Mouse (Mus musculus): ENCODE measurements around the gene Pdik1l. TPM values are rescaled to one million over a fixed set of nuclear protein-coding genes. Genes with fewer than 3 reads are reported as not detected.
A peak's percentile ranks its signal among the peaks of the same experiment; 100 is the strongest.

Pdik1l gene
- total and polyA plus RNA-seq, 3 experiments: 12.1 to 14.6 (median 13.7) TPM

DNA sequence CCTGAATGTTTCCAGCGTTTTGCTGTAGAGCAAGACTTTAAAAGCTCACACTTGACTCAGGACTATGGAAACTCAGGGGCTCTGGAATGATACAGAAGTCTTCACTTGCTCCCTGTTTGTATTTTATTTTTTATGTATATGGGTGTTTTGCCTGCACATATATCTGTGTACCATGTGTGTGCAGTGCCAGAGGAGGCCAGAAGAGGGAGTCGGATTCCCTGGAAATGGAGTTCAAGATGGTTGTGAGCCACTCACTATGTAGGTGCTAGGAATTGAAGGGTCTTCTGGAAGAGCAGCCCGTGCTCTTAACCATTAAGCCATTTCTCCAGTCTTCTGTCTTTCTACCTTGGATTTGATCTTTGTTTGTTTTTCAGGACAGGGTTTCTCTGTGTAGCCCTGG lies 33.8 kb upstream of the Pdik1l start:
- Histone ChIP-seq H3K4me3 (replicated peaks in 1 of 3; ENCODE audit: low read depth in 2 of 3, low read length in 2 of 3, poor library complexity in 1 of 3) (no peak overlapping the region), H3K27me3 (replicated peaks) (no peaks in the 10 kb centered on the region), H3K4me1 (ENCODE audit: control insufficient read depth in 1 of 2, insufficient read depth in 2 of 2) (peaks cover 6 to 30% of the 10 kb centered on the region in 2 experiments), H3K9me3 (replicated peaks; ENCODE audit: low read length) (no peaks in the 10 kb centered on the region), H3K4me2 (ENCODE audit: insufficient read depth, low read depth, poor library complexity, severe bottlenecking) (no peak overlapping the region), H3K79me2 (replicated peaks; ENCODE audit: control insufficient read depth, extremely low read depth, insufficient read depth, poor library complexity, severe bottlenecking) (no peaks in the 10 kb centered on the region), H3K9ac (ENCODE audit: insufficient read depth, low read depth) (no peak overlapping the region), H3K36me3 (replicated peaks in 1 of 2; ENCODE audit: control insufficient read depth in 1 of 2, insufficient read depth in 1 of 2, low read length in 1 of 2) (no peaks in the 10 kb centered on the region), H3K27ac (ENCODE audit: insufficient read depth, low read depth) (no peak overlapping the region)
- TF ChIP-seq JUN (IDR thresholded peaks at IDR 0.05; ENCODE audit: insufficient read depth, low read depth, low read length) (no peak), SMC3 (IDR thresholded peaks at IDR 0.05; ENCODE audit: low read depth, low read length) (peak; percentile 49), CTCF (conservative IDR thresholded peaks at IDR 0.05 in 1 of 2, IDR thresholded peaks at IDR 0.05 in 1 of 2; ENCODE audit: low read depth in 2 of 2, low read length in 2 of 2) (peak in 1 of 2 experiments; percentile 56; a peak in 2 of 4 replicates), RAD21 (IDR thresholded peaks at IDR 0.05; ENCODE audit: low read depth, low read length) (peak; percentile 40), ETS1 (conservative IDR thresholded peaks at IDR 0.05; ENCODE audit: low read depth, low read length) (no peak)
- dilution Hi-C loops (cut with MboI; ENCODE audit: extremely low pct_ligation_motif_present, extremely low pct_unique_long_range_greater_than_20kb, low sequenced_read_pairs) (no loop called here), in situ Hi-C loops (cut with MboI; ENCODE audit: low pct_ligation_motif_present, low pct_unique_long_range_greater_than_20kb, low sequenced_read_pairs) (no loop called here)
- no peak for DNase-seq (ENCODE audit: extremely low read depth)

DNA sequence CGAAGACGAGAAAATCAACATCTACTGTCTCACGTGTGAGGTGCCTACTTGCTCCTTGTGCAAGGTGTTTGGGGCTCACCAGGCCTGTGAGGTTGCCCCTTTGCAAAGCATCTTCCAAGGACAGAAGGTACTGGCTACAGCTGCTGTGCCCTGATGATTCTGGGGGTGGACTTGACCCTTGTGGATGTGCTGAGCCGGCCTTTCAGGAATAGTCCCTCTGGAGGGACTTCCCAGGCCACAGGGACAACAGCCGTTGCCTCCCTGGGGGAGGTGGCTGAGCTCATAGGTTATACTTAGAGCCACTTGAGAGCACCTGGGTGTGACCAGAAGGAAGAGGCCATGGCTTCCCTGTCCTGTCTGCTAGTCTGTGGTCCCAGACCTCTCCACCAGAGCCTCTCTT lies 32.0 kb upstream of the Pdik1l start:
- in situ Hi-C loops (cut with MboI; ENCODE audit: low pct_ligation_motif_present, low pct_unique_long_range_greater_than_20kb, low sequenced_read_pairs): no loop called here

DNA sequence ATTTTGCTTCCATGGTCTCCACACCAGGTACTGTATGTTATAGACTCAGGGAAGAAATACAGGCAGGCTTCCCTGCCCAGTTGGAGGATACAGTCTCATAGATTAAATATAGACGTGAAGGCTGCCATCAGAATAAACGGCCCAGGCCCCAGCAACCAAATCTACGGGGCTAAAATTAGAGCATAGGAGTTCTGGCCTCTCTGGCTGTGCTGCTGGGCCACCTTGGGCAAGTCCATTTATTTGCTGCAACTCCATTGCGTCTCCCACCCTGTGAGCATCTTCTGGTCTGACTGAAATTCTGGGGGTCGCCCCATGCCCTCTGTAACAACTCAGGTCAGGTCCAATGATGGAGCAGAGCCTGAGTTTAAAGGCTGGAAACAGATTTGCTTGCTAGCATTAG lies 31.4 kb upstream of the Pdik1l start:
- dilution Hi-C loops (cut with MboI; ENCODE audit: extremely low pct_ligation_motif_present, extremely low pct_unique_long_range_greater_than_20kb, low sequenced_read_pairs) (no loop called here), in situ Hi-C loops (cut with MboI; ENCODE audit: low pct_ligation_motif_present, low pct_unique_long_range_greater_than_20kb, low sequenced_read_pairs) (no loop called here)
- H3K4me2 ChIP-seq (ENCODE audit: insufficient read depth, low read depth, poor library complexity, severe bottlenecking): no peak overlapping the region
- H3K9ac ChIP-seq (ENCODE audit: insufficient read depth, low read depth): no peak overlapping the region
- no peaks in the 10 kb centered on the region for H3K79me2 ChIP-seq (replicated peaks; ENCODE audit: control insufficient read depth, extremely low read depth, insufficient read depth, poor library complexity, severe bottlenecking)
- no peak overlapping the region for H3K4me3 ChIP-seq (replicated peaks in 1 of 3; ENCODE audit: low read depth in 2 of 3, low read length in 2 of 3, poor library complexity in 1 of 3)
- H3K4me1 ChIP-seq (ENCODE audit: control insufficient read depth in 1 of 2, insufficient read depth in 2 of 2): peaks cover 9 to 38% of the 10 kb centered on the region in 2 experiments
- no peaks in the 10 kb centered on the region for H3K36me3 ChIP-seq (replicated peaks in 1 of 2; ENCODE audit: control insufficient read depth in 1 of 2, insufficient read depth in 1 of 2, low read length in 1 of 2)
- TF ChIP-seq RAD21 (IDR thresholded peaks at IDR 0.05; ENCODE audit: low read depth, low read length) (no peak), EP300 (IDR thresholded peaks at IDR 0.05; ENCODE audit: low read length) (no peak), MAX (IDR thresholded peaks at IDR 0.05; ENCODE audit: low read length) (no peak), NELFE (IDR thresholded peaks at IDR 0.05; ENCODE audit: low read depth, low read length) (no peak), IRF4 (IDR thresholded peaks at IDR 0.05; ENCODE audit: low read depth, low read length) (no peak), KAT2A (IDR thresholded peaks at IDR 0.05; ENCODE audit: insufficient replicate concordance, low read length) (no peak), USF1 (IDR thresholded peaks at IDR 0.05; ENCODE audit: low read depth, low read length) (no peak), POLR2AphosphoS2 (IDR thresholded peaks at IDR 0.05; ENCODE audit: low read depth, low read length) (no peak), ZMIZ1 (IDR thresholded peaks at IDR 0.05; ENCODE audit: low read depth, low read length) (no peak), ZNF384 (IDR thresholded peaks at IDR 0.05; ENCODE audit: low read depth, low read length) (no peak), NRF1 (IDR thresholded peaks at IDR 0.05; ENCODE audit: low read depth, low read length) (no peak), CHD1 (IDR thresholded peaks at IDR 0.05; ENCODE audit: low read depth, low read length) (no peak), MAFK (IDR thresholded peaks at IDR 0.05; ENCODE audit: insufficient replicate concordance, low read length) (no peak), JUN (IDR thresholded peaks at IDR 0.05; ENCODE audit: insufficient read depth, low read depth, low read length) (no peak), MYC (IDR thresholded peaks at IDR 0.05; ENCODE audit: low read depth, low read length) (no peak), POLR2A (IDR thresholded peaks at IDR 0.05; ENCODE audit: low read depth, low read length) (no peak), TBP (conservative IDR thresholded peaks at IDR 0.05; ENCODE audit: low read depth, low read length) (no peak), E2F4 (IDR thresholded peaks at IDR 0.05; ENCODE audit: insufficient replicate concordance, low read depth, low read length) (no peak), CTCF (conservative IDR thresholded peaks at IDR 0.05 in 1 of 2, IDR thresholded peaks at IDR 0.05 in 1 of 2; ENCODE audit: low read depth in 2 of 2, low read length in 2 of 2) (no peak)
- no peak for DNase-seq (ENCODE audit: extremely low read depth)
- no peak overlapping the region for H3K27ac ChIP-seq (ENCODE audit: insufficient read depth, low read depth)
- H3K9me3 ChIP-seq (replicated peaks; ENCODE audit: low read length): no peaks in the 10 kb centered on the region
- no peaks in the 10 kb centered on the region for H3K27me3 ChIP-seq (replicated peaks)

More for the DNA sequence above, 32.0 kb upstream of the Pdik1l start:
- Histone ChIP-seq H3K9me3 (replicated peaks; ENCODE audit: low read length) (no peaks in the 10 kb centered on the region), H3K79me2 (replicated peaks; ENCODE audit: control insufficient read depth, extremely low read depth, insufficient read depth, poor library complexity, severe bottlenecking) (no peaks in the 10 kb centered on the region), H3K4me1 (ENCODE audit: control insufficient read depth in 1 of 2, insufficient read depth in 2 of 2) (peaks cover 9 to 38% of the 10 kb centered on the region in 2 experiments), H3K36me3 (replicated peaks in 1 of 2; ENCODE audit: control insufficient read depth in 1 of 2, insufficient read depth in 1 of 2, low read length in 1 of 2) (no peaks in the 10 kb centered on the region), H3K27ac (ENCODE audit: insufficient read depth, low read depth) (no peak overlapping the region), H3K4me2 (ENCODE audit: insufficient read depth, low read depth, poor library complexity, severe bottlenecking) (no peak overlapping the region), H3K9ac (ENCODE audit: insufficient read depth, low read depth) (no peak overlapping the region), H3K4me3 (replicated peaks in 1 of 3; ENCODE audit: low read depth in 2 of 3, low read length in 2 of 3, poor library complexity in 1 of 3) (no peak overlapping the region), H3K27me3 (replicated peaks) (no peaks in the 10 kb centered on the region)
- TF ChIP-seq ETS1 (conservative IDR thresholded peaks at IDR 0.05; ENCODE audit: low read depth, low read length): 0 out of 2 replicates have a peak, but pooled peaks have one; percentile 16
- peak; percentile 85 for TF ChIP-seq MEF2A (IDR thresholded peaks at IDR 0.05; ENCODE audit: borderline replicate concordance, low read depth, low read length)
- 0 out of 2 replicates have a peak, but pooled peaks have one; percentile 20 for TF ChIP-seq BHLHE40 (IDR thresholded peaks at IDR 0.05; ENCODE audit: low read depth, low read length)
- no peak for TF ChIP-seq ZNF384 (IDR thresholded peaks at IDR 0.05; ENCODE audit: low read depth, low read length)
- peak; percentile 32 for DNase-seq (ENCODE audit: extremely low read depth)
- dilution Hi-C loops (cut with MboI; ENCODE audit: extremely low pct_ligation_motif_present, extremely low pct_unique_long_range_greater_than_20kb, low sequenced_read_pairs): no loop called here

All from CH12.LX (cell line).